Mouse (Mus musculus) midbrain, embryonic 14.5 days (tissue): ENCODE measurements around the gene Armc12. TPM values are rescaled to one million over a fixed set of nuclear protein-coding genes. Genes with fewer than 3 reads are reported as not detected.

Experiments
- ATAC-seq: fragments of 200-750 bp; cut with Nextera tagmentation; 2 replicates; pipeline ENCODE4 v1.8.0; 2017; ENCODE audit warnings: moderate number of reproducible peaks, moderate library complexity; ENCODE audit not compliant: low FRiP score, low TSS enrichment
- DNase-seq: peaks from one replicate; pipeline ENCODE4 v3.0.0-alpha.2; 2015
- H3K27ac ChIP-seq: fragments of 300-500 bp; sonication (generic); replicated peaks from 2 replicates; pipeline ENCODE4 v1.5.1; 2014; ENCODE audit warnings: mild to moderate bottlenecking, low read depth, low read length, moderate library complexity
- H3K27me3 ChIP-seq: fragments of 300-500 bp; sonication (generic); 2 replicates; pipeline ENCODE4 v1.6.1; 2014; ENCODE audit warnings: low read length, control low read depth, mixed read lengths; ENCODE audit not compliant: control insufficient read depth, insufficient read depth
- H3K36me3 ChIP-seq: fragments of 300-500 bp; sonication (generic); 2 replicates; pipeline ENCODE4 v1.6.1; 2014; ENCODE audit warnings: low read length, control low read depth; ENCODE audit not compliant: control insufficient read depth, insufficient read depth
- H3K4me1 ChIP-seq: fragments of 300-500 bp; sonication (generic); 2 replicates; pipeline ENCODE4 v1.6.1; 2014; ENCODE audit warnings: mild to moderate bottlenecking, antibody characterized with exemption, low read length, control low read depth; ENCODE audit not compliant: control insufficient read depth, insufficient read depth
- H3K4me2 ChIP-seq: fragments of 300-500 bp; sonication (generic); 2 replicates; pipeline ENCODE4 v1.6.1; 2014; ENCODE audit warnings: mild to moderate bottlenecking, low read length, moderate library complexity
- H3K4me3 ChIP-seq: fragments of 300-500 bp; sonication (generic); replicated peaks from 2 replicates; pipeline ENCODE4 v1.5.1; 2014; ENCODE audit warnings: low read depth, low read length
- H3K9ac ChIP-seq: fragments of 300-500 bp; sonication (generic); replicated peaks from 2 replicates; pipeline ENCODE4 v1.6.1; 2014; ENCODE audit warnings: mild to moderate bottlenecking, low read length, moderate library complexity
- H3K9me3 ChIP-seq: fragments of 300-500 bp; sonication (generic); 2 replicates; pipeline ENCODE4 v1.6.1; 2016; ENCODE audit warnings: low read length, control low read depth, mixed read lengths; ENCODE audit not compliant: control insufficient read depth
- WGBS: fragments of 180-500 bp; shearing (Covaris S2); extraction: QIAGEN DNeasy Blood & Tissue Kit; methylation state at CpG from one replicate; pipeline ENCODE4 v1.1.7; 2014; 5-methylcytosine and 5-hydroxymethylcytosine counted together
- polyA plus RNA-seq: library from polyadenylated mRNA; unstranded; fragments of >200 nt; fragmentation: Nextera tagmentation; extraction: Ambion mirVana; gene quantifications from 2 replicates; pipeline ENCODE4 v1.2.1, GENCODE M21; 2014

Armc12 gene
- polyA plus RNA-seq, 1 experiment from 2014 or later = not detected

DNA sequence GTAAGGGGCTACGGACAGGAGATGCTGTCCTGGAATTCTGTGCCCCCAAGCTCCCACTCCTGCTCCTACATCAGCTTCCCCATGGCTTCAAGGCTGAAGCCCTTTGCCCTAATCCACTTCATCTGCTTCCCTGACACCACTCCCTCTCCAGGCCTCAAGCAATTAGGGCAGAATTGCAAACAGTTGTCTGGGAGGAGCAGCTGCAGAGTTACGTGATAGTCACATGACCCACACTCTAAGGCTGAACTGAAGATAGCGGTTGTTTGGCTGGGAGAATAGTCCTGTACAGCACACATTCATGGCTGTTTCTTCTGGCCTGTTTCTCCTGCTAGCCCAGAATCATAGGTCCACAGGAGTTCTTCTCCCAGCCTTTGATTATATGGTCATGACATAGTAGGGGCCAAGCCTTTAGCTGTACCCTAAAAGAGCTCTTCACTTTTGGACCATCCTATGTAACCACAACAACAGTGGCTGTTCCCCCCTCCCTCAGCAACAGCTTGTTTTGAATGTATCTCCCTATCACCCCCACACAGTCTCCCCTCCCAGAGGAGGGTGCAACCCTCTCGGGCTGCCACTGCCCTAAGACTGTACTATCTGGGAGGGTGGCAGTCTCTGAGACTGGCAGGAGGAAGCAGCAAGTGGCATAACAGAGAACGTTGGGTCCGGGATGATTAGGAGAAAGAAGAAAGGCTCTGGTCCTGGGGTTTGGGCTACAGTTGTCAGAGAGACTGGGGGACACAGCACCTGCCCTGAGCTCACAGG is 26.2 kb downstream of the Armc12 start:
- H3K27me3 ChIP-seq = no peaks in the 10 kb centered on the region
- DNase-seq (peak; percentile 29), ATAC-seq (no peak)
- H3K36me3 ChIP-seq = no peaks in the 10 kb centered on the region
- 0 out of 2 replicates have a peak, but pooled peaks cover 3% of the 10 kb centered on the region for H3K4me1 ChIP-seq
- H3K9ac ChIP-seq = no peak overlapping the region
- WGBS = 58% methylated on average over 6 of the region's 6 CpGs
- H3K9me3 ChIP-seq = no peaks in the 10 kb centered on the region
- no peak overlapping the region for H3K4me2 ChIP-seq
- H3K4me3 ChIP-seq = no peak overlapping the region
- no peak overlapping the region for H3K27ac ChIP-seq

GRCm38 (mm10) chr17:28557772-28558171 is 27.2 kb downstream of the Armc12 start:
- DNase-seq = no peak
- Histone ChIP-seq H3K27me3 (no peaks in the 10 kb centered on the region), H3K9ac (no peak overlapping the region), H3K4me3 (no peak overlapping the region), H3K4me2 (no peak overlapping the region), H3K4me1 (0 out of 2 replicates have a peak, but pooled peaks cover 3% of the 10 kb centered on the region), H3K9me3 (no peaks in the 10 kb centered on the region), H3K27ac (no peak overlapping the region), H3K36me3 (no peaks in the 10 kb centered on the region)
- ATAC-seq = no peak
- WGBS = 79% methylated on average over 6 of the region's 6 CpGs

- Histone ChIP-seq H3K27ac (no peak within 1 kb of the TSS), H3K4me1 (0 out of 2 replicates have a peak, but pooled peaks cover 3% of the 10 kb centered on the region), H3K36me3 (no peaks in the 10 kb centered on the region), H3K4me3 (no peak within 1 kb of the TSS), H3K9ac (no peak within 1 kb of the TSS), H3K4me2 (no peak within 1 kb of the TSS), H3K27me3 (no peaks in the 10 kb centered on the region), H3K9me3 (no peaks in the 10 kb centered on the region)
- DNase-seq (no peak), ATAC-seq (no peak)
- WGBS = 90% methylated on average over 4 of the region's 4 CpGs
These were observed 30.0 kb downstream of the Armc12 start, which contains the start of gene Clps for GRCm38 (mm10) chr17:28560598-28560997. Clps (minus strand) TSS chr17:28560766.

GRCm38 (mm10) chr17:28561613-28562012 is 31.0 kb downstream of the Armc12 start:
- H3K9me3 ChIP-seq = no peaks in the 10 kb centered on the region
- H3K27ac ChIP-seq = no peak overlapping the region
- H3K4me3 ChIP-seq = no peak overlapping the region
- DNase-seq = no peak
- H3K9ac ChIP-seq = no peak overlapping the region
- no peak overlapping the region for H3K4me2 ChIP-seq
- ATAC-seq = no peak
- no peaks in the 10 kb centered on the region for H3K36me3 ChIP-seq
- H3K4me1 ChIP-seq = 0 out of 2 replicates have a peak, but pooled peaks cover 3% of the 10 kb centered on the region
- H3K27me3 ChIP-seq = no peaks in the 10 kb centered on the region
- 65% methylated on average over 7 of the region's 7 CpGs for WGBS

GRCm38 (mm10) chr17:28565181-28565580 is 34.6 kb downstream of the Armc12 start:
- H3K9me3 ChIP-seq = no peaks in the 10 kb centered on the region
- no peak for ATAC-seq
- H3K36me3 ChIP-seq = no peaks in the 10 kb centered on the region

DNA sequence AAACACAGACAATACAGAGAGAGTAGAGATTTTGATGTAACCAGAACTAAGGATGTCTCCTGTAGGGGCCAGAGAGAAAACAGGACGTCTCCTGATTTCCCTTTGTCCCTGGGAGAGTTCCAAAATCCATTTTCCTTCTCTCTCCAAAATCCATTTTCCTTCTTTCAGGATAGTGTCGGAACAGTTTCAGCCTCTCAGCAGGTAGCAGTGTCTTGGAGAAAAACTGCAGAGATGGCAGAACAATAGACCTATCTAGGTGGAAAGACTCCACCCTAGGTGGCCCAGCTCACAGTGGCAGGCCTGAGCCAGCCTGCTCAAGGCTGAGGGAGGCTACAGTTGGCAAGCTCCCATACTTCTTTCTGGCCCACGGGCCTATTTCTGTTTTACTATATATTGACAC is 36.9 kb downstream of the Armc12 start:
- Histone ChIP-seq H3K9ac (no peak overlapping the region), H3K4me1 (no peaks in the 10 kb centered on the region), H3K36me3 (no peaks in the 10 kb centered on the region), H3K27me3 (no peaks in the 10 kb centered on the region), H3K4me3 (no peak overlapping the region), H3K9me3 (no peaks in the 10 kb centered on the region), H3K27ac (no peak overlapping the region), H3K4me2 (no peak overlapping the region)
- DNase-seq (no peak), ATAC-seq (no peak)
- 26% methylated on average over 3 of the region's 3 CpGs for WGBS

More at GRCm38 (mm10) chr17:28565181-28565580, 34.6 kb downstream of the Armc12 start:
- Histone ChIP-seq H3K27ac (no peak overlapping the region), H3K9ac (no peak overlapping the region), H3K4me2 (no peak overlapping the region), H3K27me3 (no peaks in the 10 kb centered on the region), H3K4me3 (no peak overlapping the region), H3K4me1 (no peaks in the 10 kb centered on the region)
- DNase-seq = no peak

GRCm38 (mm10) chr17:28571868-28572267 is 41.3 kb downstream of the Armc12 start:
- no peak overlapping the region for H3K9ac ChIP-seq
- WGBS = 88% methylated on average over 3 of the region's 3 CpGs
- ATAC-seq = no peak
- H3K36me3 ChIP-seq = no peaks in the 10 kb centered on the region
- H3K9me3 ChIP-seq = no peaks in the 10 kb centered on the region
- no peak overlapping the region for H3K4me3 ChIP-seq
- H3K27me3 ChIP-seq = no peaks in the 10 kb centered on the region
- H3K4me2 ChIP-seq = no peak overlapping the region
- no peak for DNase-seq
- H3K27ac ChIP-seq = no peak overlapping the region
- H3K4me1 ChIP-seq = peaks cover 9% of the 10 kb centered on the region

DNA sequence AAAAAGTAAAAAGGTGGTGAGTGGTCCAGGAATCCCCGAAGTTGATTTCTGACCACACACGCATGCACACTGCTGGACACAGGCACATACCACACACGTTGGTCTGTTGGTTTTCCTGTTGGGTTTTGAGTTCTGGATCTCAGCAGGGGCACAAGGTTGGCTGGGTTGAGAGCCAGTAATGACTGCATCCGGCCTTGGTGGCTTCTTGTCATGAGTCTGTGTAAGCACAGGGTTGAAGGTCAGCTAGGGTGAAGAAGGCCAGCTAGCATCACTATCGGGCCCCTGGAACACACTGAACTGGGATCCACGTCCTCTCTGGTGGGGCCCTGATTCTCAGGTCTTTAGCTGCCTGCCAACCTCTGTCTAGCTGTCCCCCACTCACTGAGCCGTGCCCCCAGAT is 41.9 kb downstream of the Armc12 start:
- H3K9me3 ChIP-seq = no peaks in the 10 kb centered on the region
- DNase-seq (no peak), ATAC-seq (no peak)
- peaks cover 9% of the 10 kb centered on the region for H3K4me1 ChIP-seq
- H3K4me2 ChIP-seq = no peak overlapping the region
- H3K27ac ChIP-seq = no peak overlapping the region
- WGBS = 87% methylated on average over 7 of the region's 7 CpGs
- no peaks in the 10 kb centered on the region for H3K36me3 ChIP-seq
- no peak overlapping the region for H3K4me3 ChIP-seq
- H3K9ac ChIP-seq = no peak overlapping the region
- H3K27me3 ChIP-seq = no peaks in the 10 kb centered on the region

GRCm38 (mm10) chr17:28572941-28573340 is 42.3 kb downstream of the Armc12 start:
- DNase-seq (no peak), ATAC-seq (no peak)
- H3K4me2 ChIP-seq = no peak overlapping the region
- WGBS = 87% methylated on average over 6 of the region's 6 CpGs
- peaks cover 9% of the 10 kb centered on the region for H3K4me1 ChIP-seq
- H3K27ac ChIP-seq = no peak overlapping the region
- H3K9me3 ChIP-seq = no peaks in the 10 kb centered on the region
- H3K27me3 ChIP-seq = no peaks in the 10 kb centered on the region
- no peak overlapping the region for H3K4me3 ChIP-seq
- no peak overlapping the region for H3K9ac ChIP-seq
- no peaks in the 10 kb centered on the region for H3K36me3 ChIP-seq
